Mouse (Mus musculus) erythroblast, adult 5-6 weeks (primary cell): Measurements from ENCODE around the gene Aifm2. TPM values are rescaled to one million over a fixed set of nuclear protein-coding genes. Genes with fewer than 3 reads are reported as not detected.
A peak's percentile ranks its signal among the peaks of the same experiment; 100 is the strongest.

Experiments
- ATAC-seq: replicated peaks from 2 replicates; pipeline ENCODE4 v1.8.0; 2016; ENCODE audit warnings: moderate number of reproducible peaks, mild to moderate bottlenecking, moderate TSS enrichment, inconsistent platforms; ENCODE audit not compliant: poor library complexity, low FRiP score, severe bottlenecking
- total RNA-seq, 2 experiments: library from RNA; stranded (forward) in 1 of 2; stranded (reverse) in 1 of 2; fragments of 150-400 nt in 1 of 2; fragments of 200-764, 138-1000 nt in 1 of 2; gene quantifications; 2 replicates each; pipeline versions ENCODE4 v1.2.3 to v1.2.4; 2015 to 2017; ENCODE audit warnings: low replicate concordance in 2 of 2

The Aifm2 gene
- total RNA-seq, 2 experiments from 2014 or later = 0.58 to 1.2 TPM

DNA sequence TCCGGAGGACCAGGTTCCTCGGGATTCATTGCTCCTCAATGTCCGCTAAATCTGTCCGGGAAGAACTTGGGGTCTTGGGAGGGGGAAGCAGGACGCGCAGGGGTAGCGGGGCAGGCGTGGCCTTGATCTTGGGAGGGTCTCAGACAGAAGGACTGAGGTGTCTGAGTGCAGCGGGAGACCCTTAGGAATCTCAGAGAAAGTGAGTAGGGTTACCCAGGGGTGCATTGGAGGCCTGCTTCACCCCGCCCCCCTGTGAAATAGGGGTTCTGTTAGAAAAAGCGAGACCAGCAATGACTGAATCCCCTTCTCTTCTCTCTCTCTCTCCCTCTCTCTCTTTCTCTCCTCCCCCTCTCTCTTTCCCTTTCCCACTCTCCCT lies 387 bp downstream of the Aifm2 start:
- no peak; the same call in none of the 2 replicates for ATAC-seq

DNA sequence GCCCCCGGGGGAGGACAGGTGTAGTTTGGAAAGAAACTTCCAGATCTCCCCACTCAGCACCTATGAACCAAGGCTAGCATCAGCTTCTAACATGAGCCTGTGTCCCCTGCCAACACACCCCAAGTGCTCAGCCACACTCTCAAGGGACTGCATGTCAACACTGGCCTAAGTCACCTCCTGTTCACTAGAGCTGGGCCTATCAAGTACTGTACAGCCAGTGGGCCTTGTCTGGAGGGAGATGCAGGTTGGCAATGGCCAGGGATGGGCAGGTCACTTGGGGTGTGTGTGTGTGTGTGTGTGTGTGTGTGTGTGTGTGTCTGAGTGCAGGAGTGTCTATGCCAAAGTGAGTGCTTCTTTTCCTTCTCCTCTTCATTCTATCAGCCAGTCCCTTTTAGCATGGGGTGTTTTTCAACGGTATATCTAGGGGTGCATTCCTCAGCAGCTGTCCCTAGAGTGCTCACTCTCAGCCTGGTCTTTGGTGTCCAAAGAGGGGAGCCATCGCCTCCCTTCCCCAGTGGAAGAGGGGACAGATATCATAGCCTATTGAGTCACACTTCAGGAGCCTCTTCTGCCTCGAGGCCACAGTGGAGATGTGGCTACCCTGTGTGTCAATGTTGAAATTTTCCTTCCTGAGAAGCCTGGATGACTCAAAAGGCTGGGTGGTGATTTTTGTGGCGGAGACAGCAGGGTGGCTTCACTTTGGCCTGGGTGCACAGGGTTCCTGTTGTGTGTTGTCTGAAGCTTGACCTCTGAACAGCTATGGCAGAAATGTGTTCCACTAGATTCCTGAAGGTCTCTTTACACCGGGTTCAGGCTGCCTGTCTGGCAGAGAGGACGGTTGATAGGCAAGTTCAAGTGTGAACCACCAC lies 1.2 kb downstream of the Aifm2 start:
- ATAC-seq = no peak

DNA sequence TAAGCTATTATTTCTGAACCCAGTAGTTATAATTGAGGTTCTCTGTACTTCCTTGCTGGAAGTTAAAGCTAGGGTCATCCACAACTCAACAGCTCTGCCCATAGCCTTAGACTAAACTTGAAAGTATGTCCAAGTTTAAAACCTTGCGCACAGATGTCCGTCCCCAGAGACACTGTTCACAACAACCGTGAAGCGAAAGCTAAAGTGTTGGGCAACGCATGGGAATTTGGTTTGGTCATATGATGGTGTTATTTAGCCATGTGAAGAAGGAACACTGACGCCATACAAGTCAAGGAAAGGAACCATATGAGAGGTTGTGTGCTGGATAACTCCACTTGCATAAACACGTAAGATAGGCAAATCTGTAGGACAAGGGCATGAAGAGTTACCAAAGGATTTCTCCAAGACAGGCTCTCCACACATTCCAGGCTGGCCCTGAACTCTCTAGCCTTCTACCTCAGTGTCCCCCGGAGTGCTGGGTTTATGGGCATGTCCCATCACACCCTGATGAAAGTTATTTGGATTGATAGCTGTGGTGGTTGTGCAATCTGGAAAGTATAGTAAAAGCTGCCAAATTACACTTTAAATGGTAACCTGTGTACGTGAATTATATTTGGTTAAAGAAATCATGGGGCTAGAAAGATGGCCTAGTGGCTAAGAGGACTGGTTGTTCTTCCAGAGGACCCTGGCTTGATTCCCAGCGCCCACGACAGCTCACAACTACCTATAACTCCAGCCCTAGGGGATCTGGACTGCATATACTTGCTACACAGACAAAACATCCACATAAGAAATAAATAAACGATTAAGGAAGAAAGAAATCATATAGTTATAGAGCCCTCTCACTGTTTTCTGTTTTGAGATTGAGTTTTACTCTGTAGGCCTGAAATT lies 2.6 kb downstream of the Aifm2 start:
- no peak for ATAC-seq

DNA sequence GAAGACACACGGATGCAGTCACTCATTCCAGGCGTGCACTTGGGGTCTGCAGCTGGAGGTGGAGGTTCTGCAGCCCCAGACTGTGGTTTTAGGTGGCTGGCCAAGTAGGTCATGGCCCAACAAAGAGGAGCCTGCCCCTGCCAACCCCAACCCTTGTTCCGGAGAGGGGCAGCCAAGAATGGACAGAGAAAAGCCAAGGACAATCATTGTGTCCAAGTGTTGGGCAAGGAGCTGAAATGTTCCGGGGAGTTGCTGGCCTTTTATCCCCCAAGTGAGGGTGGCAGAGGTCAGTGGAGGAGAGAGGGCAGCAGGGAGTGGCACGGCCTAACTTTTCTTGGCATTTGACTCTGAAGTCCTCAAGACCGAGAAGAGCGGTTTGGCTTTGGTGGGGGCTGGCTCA lies 5.3 kb downstream of the Aifm2 start:
- ATAC-seq = no peak

DNA sequence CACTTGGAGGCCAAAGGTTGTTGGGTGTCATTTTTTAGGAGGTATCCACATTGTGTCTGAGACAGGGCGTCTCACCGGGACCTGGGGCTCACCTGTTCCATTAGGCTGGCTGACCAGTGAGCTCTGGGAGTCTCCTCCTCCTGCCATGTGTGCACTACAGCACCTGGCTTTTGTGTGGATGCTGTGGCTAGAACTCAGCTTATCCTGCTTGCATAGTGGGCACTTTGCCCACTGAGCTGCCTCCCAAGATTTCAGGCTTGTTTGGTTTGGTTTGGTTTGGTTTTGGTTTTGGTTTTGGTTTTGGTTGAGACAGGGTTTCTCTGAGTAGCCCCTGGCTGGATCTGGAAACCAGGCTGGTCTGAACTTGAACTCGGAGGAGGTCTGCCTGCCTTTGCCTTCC lies 7.2 kb downstream of the Aifm2 start:
- ATAC-seq = no peak

DNA sequence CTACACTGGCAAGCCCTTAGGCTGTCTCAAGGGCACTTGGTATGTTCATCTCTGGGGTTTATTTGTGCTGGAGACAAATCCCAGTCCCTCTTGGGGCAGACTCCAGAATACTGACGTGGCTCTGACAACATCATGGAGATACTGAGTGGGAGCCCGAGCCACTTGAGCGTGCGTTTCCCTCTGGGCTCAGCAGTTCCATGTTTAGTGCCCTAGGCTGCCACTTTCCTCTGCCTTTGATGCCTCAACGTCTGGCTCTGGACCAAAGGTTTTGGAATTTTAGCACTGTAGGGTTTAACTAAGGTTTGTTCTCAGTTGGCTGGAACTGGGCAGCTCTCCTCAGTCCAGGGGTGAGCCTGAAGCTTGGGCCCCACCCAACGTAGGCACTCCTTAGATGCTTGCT lies 8.2 kb downstream of the Aifm2 start:
- ATAC-seq = no peak

DNA sequence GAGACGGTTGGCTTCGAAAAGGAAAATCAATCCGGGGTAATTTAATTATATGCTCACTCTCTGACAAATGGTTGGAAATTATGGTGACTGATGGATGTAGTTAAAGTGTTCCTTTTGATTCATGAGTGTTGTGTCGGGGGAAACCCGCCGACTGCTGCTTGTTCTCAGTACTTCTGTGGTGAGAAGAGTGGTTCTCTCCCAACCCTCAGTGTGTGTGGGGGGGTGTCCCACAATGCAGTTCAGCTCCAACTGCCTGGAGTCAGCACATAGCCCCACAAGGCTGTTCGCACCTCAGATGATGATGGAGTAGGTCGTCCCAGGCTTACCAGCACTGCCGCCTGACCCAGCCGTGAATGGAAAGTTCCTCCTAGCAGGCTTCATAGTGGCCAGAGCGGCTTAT lies 14.1 kb downstream of the Aifm2 start:
- no peak for ATAC-seq

DNA sequence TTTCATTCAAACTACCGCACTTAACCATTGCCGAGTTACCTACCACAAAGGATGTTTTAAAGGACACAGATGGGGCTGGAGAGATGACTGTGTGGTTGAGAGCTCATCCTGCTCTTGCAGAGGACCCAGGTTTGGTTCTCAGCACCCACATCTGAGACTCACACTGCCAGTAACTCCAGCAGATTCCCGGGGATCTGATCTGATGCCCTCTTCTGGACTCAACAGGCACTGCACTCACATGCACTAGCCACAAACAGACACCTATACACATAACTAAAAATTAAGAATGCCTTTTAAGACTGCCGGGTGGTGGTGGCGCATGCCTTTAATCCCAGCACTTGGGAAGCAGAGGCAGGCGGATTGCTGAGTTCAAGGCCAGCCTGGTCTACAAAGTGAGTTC lies 15.1 kb downstream of the Aifm2 start:
- no peak for ATAC-seq

DNA sequence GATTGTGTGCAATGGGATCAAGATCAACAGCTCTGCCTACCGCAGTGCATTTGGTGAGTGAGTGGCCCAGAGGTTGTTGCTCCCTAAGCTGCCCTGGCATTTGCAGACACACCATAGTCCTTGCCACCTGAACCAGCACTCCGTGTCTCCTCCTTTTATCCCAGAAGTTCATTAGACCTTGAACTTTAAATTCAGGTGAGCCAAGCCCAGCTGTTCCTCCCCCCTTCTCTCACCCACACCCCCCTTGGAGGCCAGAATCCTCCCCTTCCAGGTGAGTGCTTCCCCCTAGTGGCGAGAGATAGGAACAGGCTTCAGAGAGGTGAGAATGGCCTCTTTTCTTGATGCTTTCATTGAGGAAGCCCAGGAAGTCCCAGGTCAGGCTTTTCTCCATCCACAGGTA lies 19.3 kb downstream of the Aifm2 start:
- peak; percentile 75 for ATAC-seq

DNA sequence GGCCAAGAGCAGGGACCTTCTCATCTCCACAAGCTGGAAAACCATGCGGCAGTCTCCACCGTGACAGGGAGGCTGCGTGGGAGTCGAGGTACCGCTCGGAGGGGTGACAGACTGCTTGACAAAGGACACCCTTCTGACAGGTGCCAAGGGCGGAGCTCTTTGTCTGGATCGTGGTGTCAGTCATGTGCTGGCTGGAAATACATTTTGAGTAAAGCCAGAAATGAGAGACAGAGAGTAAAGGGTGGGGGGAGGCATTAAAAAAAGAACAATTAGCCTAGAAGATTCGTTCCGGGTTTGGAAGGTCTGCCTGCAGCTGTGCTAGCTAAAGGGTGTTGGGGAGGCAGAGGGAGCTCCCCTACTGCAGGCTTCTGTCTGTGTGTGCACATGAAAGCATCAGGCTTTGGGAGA lies 21.6 kb downstream of the Aifm2 start:
- ATAC-seq = no peak

DNA sequence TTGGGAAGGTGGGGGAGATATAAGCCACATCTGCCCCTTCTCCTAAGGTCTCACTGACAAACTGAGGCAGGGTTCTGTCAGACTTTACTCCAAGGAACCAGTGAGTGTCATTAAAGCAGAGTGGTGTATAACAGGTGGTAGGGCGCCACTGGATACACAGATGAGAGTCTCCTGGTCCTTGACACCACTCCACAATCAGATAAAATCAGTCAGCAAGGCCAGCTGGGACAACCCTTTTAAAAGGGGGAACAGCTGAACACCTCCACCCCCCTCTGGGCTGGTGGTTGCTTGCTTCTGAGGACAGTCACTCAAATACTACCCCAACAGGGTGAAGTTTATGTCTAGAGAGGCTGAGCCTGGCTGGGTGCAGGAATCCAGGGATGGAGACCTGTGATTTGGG lies 22.5 kb downstream of the Aifm2 start:
- no peak for ATAC-seq

DNA sequence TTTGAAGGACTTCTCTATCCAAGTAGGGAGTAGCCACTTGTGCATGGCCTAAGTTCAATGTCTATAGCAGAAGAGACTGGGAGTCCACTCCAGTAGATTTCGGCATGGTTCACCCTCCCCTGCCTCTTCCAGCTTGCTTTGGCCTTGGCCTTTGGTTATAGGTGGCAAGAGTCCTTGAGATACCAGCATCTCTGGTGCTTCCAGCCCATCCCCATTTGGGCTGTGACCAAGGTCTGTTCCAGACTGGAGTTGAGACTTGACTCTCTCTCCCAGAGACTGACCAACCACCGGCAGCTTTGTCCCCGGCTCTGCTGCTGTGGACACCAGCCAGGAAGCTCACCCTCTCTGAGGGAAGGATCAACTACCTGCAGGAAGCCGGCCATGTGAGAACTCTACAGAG lies 23.1 kb downstream of the Aifm2 start:
- no peak for ATAC-seq

DNA sequence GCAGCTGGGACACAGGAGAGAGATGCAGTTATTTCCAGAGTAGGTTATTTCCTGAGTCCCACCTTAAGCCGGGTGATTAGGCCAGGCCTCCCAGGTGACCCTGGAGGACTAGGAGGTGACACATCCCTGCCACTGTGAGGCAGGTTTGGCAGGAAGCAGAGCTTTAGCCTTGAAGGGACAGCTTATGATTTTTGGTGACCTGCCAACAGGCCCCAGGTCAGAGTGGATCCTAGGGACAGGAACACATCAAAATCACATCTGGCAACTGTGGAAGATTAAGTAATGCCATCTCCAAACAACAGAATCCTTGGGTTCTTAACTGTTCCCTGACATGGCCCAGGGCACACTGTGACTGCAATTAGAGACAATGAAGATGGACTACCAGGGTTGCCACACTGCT lies 26.2 kb downstream of the Aifm2 start:
- ATAC-seq = no peak

DNA sequence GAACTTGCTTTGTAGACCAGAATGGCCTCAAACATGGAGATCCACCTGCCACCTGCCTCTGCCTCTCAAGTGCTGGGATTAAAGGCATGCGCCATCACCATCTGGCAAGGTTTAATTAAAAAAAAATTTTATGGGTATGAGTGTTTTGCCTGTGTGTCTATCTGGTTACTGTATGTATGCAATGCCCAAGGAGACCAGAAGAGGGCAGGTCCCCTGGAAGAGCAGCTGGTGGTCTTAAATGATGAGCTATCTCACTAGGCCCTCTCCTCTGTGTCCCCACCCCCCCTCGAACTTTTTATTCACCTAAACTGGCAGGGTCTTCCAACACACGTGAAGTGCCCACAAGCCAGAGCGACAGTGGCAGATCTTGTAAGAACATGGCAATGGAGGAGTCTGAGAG lies 26.8 kb downstream of the Aifm2 start:
- ATAC-seq = no peak

DNA sequence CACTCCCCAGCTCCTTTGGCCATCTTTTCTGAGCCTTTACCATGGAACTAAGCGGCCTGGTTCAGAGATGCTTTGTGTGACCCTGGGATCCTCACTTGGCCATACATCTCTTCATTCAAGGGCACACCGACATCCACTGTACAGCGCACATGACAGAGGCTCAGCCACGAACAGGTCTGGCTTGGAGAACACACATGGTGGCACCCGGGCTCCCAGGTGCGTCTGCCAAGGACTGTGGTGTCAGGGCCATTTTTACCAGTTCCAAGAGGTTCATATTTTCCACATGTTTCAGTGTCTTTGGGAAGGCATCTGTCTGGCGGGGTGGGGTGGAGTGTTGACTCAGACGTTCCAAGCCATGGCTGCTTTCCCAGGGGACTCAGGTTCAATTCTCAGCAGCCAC lies 27.3 kb downstream of the Aifm2 start:
- no peak for ATAC-seq

DNA sequence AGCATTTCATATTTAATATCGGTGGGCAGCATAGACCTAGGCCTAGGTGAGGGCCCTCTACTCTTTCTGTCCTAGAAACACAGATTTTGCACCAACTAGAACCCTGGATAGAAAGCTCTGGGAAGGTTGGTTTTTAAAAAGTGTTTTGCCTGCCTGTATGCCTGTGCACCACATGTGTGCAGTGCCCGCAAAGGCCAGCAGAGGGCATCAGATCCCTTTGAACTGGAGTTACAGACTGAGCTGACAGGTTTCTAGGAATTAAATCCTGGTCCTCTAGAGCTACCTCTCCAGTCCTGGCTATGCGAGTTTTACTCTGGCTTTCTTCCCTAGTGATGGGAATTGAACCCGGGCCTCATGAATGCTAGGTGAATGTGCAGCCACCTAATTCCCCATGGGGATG lies 30.1 kb downstream of the Aifm2 start:
- ATAC-seq = no peak

DNA sequence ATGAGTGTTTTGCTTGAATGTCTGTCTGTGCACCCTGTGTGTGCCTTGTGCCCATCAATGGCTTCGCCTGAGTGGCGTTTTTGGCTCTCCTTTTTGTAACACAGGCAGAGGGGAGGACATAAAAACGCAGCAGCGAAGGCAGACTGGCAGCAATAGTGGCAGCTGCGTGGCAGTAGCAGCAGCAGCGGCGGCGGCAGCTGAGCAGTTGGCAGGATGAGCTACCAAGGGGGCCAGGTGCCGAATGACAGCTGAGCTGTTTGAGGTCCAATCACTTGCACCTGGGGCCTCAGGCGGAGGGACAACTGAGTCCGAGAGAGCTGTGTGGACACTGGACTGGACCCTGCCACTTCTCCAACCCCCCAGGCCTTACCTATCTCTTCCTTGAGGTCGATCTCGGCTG lies 32.2 kb downstream of the Aifm2 start:
- no peak for ATAC-seq

DNA sequence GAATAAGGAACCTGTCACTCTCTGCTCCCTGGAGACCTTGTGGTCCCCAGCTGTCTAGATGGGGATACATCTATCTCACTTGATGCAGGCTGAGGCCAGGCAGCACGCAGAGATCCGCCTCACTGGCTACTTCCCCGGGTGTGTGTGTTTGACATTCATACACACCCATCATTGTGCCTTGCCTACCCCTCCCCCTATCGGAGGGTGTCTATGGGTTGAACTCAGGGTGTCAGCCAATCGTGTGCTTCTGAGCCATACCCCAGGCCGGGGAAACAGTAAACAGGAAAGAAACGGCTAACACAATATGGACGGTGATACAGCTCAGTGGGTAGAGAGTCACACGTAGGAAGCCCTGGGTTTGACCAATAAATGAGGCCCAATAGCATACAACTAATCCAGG lies 35.0 kb downstream of the Aifm2 start:
- no peak for ATAC-seq

DNA sequence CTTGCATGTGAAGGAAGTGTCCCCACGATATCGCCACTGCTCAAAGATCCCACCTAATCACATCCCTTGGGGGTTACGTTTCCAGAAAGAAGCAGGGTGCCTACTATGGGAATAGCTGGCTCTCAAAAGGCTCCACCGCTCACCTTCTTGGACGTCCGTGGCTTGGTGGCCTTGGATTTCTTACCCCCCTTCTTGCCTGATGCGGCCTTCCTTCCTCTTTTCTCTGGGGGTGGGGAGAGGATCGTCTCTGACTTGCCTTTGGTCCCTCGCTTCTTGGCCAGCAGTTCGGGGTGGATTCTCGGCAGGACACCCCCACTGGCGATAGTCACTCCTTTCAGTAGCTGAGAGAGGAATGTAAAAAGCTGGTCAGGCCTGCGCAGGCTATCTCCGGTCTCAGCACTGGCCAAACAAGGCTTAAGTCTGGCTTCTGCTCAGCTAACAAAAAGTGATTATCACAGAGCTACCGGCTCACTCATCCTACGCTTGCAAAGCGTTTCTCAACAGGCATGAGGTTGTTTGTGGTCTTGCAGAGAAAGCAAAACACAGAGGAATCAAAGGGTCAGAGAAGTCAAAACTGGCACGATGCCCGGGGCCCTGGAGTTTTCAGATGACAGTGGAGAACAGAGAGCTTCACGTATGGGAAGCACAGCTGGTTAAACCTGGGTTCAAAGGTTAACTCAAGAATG lies 36.6 kb downstream of the Aifm2 start:
- ATAC-seq = no peak

DNA sequence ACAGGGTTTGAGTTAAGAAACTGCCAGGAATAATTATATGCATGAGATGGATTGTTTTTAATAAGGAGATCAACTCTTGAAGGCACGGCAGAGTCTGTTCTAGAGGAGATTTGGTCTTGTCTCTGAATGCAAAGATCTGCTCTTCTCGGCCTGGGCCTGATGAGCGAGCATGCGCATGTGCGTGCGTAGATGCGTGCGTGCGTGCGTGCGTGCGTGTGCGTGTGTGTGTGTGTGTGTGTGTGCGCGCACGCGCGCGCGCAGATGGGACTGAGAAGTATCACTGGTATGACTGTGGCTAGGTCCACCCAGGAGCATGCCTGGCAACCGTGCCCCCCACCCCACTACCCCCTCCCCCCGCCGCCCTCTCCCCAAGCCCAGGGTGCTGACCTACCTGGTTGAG lies 38.0 kb downstream of the Aifm2 start:
- no peak for ATAC-seq

DNA sequence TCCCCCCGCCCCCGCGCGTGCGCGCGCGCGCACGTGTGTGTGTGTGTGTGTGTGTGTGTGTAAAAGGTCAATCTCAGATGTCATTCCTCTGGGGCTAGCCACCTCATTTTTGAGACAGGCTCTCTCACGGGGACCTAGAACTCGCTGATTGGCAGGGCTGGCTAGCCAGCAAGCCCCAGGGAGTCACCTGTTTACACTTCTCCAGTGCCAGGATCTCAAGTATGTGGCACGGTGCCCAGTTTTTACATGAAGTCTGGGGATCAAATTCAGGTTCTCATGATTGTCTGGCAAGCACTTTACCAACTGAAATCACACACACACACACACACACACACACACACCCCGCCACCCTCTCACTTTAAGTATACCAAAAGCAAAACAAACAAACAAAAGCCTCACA lies 42.0 kb downstream of the Aifm2 start:
- ATAC-seq = no peak
